Mouse (Mus musculus): Measurements from ENCODE around the gene Ano6.
A peak's percentile ranks its signal among the peaks of the same experiment; 100 is the strongest.

The Ano6 gene

DNA sequence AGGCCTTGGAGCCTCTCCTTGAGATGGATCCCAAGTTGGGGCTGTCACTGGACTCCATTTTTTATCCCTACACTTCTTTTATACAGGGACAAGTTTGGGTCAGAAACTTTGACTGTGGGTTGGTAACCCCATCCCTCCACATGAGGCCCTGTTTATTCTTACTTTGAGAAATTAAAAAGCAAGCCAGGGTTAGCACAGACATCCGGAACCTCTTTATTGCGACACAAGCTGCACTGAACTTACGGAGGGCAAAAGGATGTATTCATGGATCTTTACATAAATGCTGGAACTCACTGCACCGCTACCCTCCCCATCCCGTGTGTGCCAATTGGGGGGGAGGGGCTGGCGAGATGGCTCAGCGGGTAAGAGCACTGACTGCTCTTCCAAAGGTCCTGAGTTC, 105.1 kb downstream of the Ano6 start:
- DNase-seq: no peak

DNA sequence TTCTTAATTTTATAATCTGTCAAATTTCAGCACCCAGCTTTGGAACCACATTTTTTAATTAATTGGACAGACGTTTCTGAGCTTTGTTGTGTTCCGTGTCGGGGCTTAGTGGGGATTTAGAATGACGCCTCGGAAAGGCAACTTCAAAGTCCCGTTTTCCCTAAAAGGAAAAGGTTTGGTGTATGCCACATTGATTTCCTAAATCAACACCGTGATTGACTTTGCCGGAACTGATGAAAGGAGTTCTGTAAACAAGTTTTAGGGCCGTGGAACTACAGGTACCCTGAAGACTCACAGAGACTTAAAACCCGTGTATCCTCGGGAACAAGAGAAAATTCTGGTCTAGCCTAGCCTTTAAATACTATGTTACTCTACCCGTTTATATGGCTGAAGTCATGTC, 107.0 kb downstream of the Ano6 start:
- DNase-seq: no peak

DNA sequence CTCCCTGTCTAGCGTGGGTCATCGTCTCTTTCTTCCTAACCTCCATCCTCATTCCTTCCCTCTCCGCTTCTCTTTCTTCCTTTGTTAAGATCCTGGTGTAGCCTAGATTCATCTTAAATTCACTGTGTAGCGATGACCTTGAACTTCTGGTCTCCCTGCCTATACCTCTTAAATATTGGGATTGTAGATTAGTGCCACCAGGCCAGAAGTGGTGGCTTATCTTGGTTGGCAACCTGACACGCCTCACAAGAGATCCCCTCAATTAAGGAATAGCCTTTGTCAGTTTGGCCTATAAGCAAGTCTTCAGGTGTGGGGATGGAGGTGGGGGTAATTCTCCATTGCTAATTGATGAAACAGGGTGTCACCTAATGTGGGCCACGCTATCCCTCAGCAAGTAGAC, 107.8 kb downstream of the Ano6 start:
- no peak for DNase-seq

DNA sequence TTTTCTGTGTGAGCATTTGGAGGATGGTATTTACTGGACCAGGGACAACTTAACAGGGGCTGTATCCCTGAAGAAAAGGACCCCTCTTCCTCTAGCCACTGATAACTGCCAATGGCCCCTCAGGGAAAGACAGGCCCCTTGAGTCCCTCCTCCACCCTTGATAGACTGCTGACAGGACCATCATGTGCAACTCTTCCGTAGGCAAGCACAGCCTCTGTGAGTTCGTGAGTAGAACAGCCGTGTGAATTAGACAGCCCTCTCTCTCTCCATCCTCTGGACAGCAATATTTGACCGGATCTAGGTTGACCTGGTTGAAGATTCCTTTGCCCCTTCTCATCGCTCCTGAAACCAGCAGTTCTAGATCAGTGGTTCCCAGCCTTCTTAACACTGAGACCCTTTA, 111.8 kb downstream of the Ano6 start:
- no peak for DNase-seq

DNA sequence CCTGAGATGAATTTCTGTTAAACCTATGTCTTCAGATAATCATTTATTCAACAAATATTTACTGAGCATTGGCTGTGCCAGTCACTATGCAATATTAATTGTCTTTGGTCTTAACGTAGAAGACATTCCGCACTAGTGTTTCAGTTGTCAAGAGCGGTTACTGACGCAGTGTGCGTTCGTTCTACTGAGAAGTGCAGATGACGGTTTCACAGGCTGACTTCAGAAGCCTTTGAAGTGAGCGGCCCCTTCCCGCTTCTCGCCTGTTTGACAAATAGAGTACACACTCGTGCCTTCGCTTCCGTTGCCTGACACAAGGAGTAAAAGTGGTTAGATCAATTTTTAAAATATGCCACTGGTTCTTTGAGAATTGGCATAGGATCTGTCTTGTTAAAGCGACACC, 113.6 kb downstream of the Ano6 start:
- DNase-seq: no peak

DNA sequence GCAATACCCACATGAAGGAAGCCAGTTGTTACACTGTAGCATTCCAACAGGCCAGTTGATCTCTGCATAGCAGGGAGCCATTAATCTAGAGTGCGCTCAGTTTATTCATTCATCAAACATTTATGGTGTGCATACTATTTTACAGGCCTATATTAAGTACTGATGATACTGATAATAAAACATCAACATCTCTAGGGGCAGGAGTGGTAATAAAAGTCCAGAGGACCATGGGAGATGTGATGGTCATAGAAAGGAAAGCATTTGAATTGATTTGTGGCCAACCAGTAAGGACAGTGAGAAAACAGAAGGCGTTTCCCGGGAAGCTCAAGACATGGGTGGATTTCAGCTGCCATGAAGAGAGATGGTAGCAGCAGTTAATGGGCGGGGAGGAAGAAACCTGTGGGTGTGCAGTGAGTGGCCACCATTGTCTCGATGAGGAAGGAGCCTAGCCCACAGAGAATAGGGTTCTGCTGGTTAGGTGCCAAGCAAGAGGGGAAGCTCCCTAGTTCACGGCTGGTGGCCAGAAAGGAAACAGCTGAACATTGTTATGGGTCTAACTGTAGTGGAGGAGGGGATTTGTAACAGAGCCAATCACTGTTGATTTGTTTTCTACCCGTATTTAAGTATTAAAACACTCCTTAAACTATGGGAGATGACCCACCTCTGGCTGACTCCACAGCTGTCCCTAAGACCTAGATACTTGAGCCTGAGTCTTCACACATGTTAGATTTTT, 115.5 kb downstream of the Ano6 start:
- no peak for DNase-seq

DNA sequence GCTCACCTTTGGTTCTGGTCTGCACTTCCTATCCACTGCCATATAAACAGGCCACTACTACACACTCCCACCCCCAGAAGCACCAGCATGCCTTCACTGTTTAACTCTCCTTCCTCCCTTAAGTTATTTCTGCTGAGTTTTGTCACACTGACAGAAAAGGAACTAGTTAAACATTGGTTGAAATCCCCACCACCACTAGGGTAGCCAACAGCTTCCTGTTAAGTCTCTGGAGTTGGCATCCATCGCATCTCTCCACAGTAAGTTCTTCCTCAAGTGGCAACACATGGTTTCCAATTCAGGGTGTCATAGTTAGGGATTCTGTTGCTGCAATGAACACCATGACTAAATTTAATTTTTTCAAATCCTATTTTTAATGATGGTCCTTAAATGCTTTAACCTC, 116.2 kb downstream of the Ano6 start:
- no peak for DNase-seq

DNA sequence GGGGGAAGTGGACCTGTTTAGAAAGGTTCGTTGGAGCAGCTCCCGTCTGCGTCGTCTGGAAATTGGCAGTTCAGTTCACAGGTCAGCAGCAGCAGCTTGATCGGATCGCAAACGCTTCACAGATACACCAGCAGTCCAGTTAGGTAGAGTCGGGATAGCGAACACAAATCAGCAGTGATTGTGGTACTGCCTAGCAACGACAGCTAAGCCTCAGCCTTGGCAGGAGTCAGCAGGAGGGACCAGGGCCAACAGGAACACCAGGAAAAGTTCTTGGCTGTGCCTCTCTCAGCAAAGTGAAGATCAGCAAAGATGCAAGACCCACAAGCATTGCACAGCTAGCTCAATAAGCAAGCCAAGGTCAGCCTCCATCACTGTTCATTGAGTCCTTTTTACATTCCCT, 116.7 kb downstream of the Ano6 start:
- no peak for DNase-seq

DNA sequence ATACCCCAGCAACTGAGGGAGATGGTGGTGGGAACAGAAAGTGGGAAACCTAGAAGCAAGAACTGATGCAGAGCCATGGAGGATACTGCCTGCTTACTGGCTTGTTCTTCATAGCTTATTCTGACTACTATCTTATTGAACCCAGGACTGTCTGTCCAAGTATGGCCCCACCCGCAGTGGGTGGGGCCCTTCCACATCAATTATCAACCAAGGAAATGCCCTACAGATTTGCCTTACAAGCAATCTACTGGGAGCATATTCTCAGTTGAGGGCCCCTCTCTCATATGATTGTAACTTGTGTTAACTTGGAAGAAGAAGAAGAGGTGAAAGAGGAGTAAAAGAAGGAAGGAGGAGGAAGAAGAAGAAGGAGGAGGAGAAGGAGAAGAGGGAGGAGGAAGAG, 117.3 kb downstream of the Ano6 start:
- DNase-seq: no peak

DNA sequence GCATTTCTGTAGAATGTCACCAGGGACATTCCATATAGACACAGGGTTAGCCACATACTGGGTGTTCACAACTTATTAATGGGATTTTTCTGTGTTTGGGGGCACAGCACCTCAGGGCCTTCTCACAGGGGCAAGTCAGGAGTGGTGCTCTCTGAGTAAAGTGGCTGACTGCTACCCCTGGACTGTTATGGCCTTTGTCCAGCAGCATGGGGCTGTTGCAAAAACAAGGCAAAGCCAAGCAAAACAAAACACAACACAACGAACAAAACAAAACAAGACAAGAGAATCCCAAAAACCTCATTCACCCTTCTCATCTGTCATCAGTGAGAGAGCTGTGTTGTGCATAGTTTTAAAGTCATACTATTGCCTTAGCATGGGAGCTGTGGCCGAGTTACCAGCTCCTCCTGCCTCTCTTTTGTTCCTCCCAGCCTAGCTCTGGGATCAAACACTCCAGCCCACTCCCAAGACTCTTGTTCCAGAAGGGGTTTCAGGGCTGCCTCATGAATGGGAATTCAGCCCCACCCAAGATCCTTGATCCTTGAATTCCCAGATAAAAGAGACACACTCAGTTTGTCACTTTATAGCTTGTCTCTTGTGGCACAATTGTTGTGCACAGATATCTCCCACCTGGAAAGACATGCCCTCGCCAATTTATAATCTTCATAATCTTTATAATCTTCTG, 119.6 kb downstream of the Ano6 start:
- no peak for DNase-seq

DNA sequence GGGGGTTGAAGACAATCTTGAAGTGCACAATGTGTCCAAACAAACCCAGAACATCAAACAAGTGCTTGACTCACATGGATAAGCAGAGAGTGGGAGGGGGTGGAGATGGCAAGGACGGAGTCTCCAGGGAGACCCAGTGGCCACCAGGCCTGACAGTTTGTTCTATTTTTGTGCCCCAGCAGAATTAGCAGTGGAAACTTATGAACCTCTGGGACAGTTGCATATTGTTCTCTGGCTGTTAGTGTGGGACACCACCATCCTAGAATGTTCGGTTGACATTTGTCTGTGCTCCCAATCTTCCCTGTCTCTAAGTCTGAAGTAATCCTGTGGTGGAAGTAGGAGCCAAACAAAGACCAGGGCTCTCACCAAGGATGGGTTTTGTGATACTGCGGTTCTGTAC, 124.3 kb downstream of the Ano6 start:
- no peak for DNase-seq

DNA sequence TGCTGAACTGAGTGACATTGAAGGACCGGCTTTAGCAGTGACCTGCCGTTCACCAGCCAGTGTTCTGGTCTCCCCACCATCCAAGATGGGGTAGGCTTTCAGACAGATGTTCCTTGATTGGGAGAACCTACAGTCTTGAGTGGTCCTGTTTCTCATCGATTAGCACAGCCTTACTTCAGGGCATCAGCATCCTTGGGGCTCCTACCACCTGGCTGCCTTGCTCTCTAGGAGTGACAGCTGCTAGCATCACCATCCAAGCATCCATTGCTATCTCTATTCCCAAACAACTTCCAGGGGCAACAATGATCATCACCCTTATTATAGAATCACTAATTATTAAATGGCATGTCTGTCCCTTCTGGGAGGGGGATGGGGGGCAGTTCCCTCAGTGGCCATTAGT, 124.8 kb downstream of the Ano6 start:
- no peak for DNase-seq

DNA sequence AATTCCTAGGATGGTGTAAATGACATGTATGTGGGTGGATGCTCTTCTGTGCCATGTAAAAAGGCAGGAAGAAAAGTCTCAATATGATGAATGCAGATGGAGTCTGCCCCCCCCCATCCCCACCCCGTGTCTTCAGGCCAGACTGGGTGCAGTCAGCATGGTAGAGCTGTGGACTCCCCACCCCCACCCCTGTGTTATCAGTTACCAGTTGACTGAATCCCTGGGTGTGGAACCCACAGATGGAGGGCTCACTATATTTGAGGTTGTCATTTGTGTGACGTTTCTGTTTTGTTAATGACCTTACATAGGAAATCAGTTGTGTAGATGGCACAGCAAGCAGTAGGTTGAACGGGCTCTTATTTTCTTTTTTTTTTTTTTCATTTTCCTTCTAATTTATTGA, 126.7 kb downstream of the Ano6 start:
- no peak for DNase-seq

DNA sequence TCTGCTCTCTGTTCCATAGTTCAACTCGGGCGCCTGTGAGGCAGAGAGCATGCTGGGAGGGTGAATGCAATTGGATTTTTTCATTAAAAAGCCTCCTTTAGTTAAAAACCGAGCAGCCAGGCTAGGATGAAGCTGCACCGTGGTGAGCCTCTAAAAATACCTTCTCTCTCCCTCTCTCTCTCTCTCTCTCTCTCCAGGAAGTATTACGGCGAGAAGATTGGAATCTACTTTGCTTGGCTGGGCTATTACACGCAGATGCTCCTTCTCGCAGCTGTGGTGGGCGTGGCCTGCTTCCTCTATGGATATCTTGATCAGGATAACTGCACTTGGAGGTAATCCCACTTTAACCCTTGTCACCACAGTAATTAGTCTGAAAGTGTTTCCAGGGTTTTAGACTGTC, 129.4 kb downstream of the Ano6 start:
- no peak for DNase-seq

DNA sequence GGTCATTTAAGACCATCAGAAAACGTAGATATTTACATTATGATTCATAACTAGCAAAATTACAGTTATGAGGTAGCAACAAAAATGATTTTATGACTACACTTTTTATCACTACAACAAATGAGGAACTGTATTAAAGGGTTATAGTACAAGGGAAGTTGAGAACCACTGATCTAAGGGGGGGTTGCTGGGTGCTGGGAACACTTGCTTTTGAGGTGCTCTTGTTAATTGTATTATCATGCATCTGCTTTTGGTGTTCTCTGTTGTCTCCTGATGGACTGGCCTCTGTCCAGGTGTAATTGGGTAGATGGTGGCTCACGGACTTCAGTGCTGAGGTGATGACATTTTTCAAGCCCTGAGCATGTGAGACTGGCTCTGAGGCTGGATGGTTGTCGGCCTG, 130.4 kb downstream of the Ano6 start:
- no peak for DNase-seq

DNA sequence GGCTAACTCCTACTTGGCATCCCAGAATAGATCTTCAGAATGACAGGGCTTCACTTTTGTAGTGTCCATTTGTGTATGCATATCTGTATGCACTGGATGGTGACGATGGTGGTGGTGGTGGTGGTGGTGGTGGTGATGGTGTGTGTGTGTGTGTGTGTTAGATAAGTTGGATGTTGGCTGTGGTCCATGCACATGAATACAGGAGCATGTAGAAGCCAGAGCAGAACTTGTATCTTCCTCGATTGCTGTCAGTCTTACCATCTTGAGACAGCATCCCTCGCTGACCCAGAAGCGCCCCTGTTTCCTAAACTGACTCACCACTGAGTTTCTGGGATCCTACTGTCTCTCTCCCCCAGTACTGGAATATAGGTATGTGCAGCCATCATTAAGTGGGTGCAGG, 131.0 kb downstream of the Ano6 start:
- DNase-seq: no peak

DNA sequence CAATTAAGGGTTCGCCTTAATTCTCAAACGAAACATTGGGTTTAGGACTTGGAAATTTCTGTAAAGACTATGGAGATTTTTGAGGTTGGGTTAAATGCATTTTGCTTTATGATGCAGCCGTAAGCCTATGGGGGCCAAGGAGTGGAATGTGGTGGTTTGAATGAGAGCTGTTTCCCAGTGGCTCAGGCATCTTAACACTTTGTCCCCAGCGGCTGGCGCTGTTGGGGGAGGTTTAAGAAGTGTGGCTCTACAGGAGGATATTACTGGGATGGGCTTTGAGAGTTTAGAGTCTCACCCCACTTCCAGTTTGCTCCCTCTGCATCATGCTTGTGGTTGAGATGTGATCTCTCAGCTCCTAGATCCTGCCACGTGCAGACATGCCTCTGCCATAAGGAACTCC, 131.9 kb downstream of the Ano6 start:
- DNase-seq: no peak

DNA sequence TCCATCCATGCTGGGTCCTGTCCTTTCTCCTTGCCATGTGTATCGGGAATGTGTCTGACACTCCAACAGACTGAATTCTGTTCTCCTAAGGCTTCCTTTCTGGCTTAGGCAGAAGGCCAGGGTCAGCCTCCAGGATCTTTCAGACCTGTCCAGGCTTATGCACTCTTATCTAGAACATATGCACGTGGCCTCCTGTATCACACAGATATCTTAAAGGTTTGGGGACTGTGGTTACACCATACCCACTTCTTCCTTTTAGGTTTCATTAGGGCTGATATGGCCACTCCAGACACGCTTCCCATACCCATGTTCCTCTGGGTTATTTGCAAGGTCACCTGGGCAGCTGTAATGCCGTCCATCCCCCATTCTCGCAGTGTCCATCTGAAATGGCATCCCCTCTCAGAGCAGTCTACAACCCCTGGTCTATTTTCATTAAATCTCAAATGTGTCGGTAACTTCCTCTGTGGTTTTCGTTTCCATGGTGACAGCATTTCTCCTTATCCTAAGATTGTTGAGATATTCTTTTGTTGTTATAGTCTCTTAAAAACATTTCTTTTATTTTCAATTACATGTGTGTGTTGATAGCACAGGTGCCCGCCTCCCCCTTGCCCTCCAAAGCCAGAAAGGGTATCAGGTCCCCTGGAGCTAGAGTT, 134.8 kb downstream of the Ano6 start:
- no peak for DNase-seq

DNA sequence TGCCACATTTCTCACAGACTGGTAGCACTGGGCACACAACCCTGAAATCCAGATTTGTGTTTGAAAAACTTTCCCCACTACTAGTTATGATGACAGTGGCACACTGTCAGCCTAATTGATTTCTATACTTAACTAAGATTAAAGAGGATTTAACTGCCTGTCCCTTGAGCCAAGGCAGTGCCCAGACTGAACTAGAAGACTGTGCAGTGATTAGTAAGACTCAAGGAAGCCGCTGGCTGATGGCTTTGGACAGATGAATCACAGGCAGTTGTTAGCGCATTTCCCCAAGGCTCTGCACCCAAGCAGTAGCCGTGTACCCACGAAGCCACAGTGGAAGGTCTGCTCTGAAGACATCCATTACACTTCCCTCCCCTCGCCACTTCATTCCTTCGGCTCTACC, 138.4 kb downstream of the Ano6 start:
- DNase-seq: no peak

DNA sequence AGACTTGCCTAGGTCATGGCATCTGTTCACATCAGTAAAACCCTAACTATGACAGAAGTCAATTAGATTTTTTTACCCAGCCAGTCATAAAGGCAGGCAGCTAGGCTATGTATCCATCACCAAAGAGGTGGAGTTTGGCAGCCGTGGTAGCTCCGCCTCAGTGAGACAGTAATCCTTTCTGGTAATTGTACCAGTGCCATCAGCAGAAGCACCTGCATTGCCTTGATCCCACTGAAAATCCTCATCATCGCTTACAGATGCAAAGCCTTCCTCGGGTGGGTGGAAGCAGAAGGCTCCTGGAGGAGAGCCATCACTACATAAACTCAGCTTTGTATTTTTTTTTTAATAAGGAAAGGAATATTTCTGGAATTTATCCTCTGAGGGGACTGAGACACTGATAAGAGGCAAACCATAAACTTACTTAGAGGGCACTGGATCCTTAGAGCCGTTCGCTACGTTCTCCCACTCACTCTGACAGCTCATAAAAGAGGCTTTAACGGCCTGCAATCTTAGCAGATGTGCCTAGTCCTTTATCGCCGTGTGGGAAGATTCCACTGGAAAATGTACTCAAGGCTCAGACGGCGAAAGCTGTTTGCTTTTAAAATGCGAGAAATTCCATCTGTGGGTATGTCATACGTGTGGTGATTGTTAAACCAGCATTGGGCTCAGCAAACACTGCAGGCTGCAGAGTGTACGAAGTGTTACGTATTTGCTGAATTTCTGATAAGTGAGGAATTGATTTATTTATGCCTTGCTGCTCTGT, 140.6 kb downstream of the Ano6 start:
- DNase-seq: no peak

DNA sequence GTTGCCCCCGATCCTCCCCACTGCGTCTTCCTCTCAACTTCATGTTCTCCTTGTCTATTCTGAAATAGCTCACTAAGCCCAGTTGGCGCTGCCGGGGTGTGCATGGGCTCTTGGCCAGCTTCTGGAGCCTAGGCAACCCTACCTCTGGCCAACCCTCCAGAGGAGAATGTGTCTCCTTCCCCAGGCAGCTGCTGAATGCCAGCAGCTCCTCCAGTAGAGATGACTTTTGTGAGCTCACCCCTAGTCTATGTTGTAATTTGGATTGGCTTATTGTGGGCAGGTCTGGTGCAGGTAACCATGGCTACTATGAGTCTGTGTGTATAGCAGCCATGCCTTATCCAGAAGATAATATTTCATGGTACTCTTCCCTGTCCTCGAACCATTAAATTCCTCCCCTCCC, 141.7 kb downstream of the Ano6 start:
- DNase-seq: peak; percentile 25

DNA sequence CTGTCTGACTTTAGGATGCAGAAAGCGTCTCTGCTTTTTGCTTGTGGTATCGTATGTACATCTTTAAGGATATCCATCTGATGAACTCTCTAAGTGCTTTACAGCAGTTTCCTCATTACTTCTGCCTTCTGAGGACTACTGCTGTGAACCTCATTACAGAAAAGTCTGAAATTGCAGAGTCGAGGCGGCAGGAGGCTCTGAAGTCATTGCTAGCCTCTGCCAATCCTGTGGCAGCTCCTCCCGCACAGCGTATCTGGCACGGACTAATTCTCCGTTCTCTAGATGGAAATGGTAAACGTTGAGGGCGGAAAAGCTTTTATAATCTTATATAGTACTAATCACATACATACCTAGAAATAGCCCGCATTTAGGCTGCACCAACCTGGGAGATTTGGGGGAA, 144.5 kb downstream of the Ano6 start:
- DNase-seq: peak; percentile 10

DNA sequence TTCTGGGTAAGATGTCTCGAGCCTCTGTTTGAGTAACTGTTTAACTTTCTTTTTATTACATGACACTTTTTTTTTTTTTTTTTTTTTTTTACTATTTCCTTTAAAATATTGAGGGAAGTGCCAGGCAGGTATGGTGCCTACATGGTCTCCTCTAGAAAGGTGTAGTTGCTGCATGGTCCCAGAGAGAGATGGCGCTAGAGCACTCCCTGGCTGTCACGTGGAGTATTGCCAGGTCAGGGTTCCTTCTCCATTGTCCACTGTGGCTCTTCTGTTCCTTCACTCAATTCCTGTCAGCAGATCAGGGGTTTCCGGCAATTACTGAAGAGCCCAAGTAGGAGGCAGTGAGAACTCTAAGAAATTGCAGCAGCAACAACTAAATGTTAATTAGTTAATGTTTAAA, 152.8 kb downstream of the Ano6 start:
- no peak for DNase-seq

DNA sequence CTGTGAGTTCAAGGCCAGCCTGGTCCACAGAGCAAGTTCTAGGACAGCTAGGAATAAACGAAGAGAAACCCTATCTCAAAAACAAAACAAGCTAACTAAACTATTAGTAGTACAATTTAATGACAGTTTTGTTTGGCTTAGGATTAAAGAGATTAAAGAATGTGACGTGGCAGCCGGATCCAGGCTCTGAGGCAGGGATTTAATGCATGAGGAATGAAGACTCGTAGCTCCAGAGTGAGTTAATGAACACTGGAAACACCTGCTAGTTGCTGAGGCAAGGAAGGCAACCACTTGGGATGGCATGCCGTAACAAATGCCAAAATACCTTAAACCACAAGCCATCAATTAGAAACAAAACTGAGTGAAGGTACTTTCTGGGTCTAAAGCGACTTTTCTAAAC, 153.7 kb downstream of the Ano6 start:
- no peak for DNase-seq
